Mouse (Mus musculus) CH12.LX (cell line): ENCODE results near the gene Hnrnpll. TPM values are rescaled to one million over a fixed set of nuclear protein-coding genes. Genes with fewer than 3 reads are reported as not detected.

ENCODE experiments used
- DNase-seq: peaks from one replicate; pipeline ENCODE4 v3.0.0-alpha.2; 2013; ENCODE audit errors: extremely low read depth
- H3K27ac ChIP-seq: 2 replicates; pipeline ENCODE4 v1.5.1; 2012; ENCODE audit warnings: low read depth, mild to moderate bottlenecking, control low read depth, moderate library complexity; ENCODE audit not compliant: insufficient read depth
- H3K27me3 ChIP-seq: replicated peaks from 2 replicates; pipeline ENCODE3; 2012; ENCODE audit warnings: inconsistent platforms
- H3K36me3 ChIP-seq, 2 experiments: replicated peaks in 1 of 2; 2 replicates each; pipeline versions ENCODE3 to v1.6.1; 2012; ENCODE audit warnings: inconsistent platforms in 1 of 2, low read length in 1 of 2, mild to moderate bottlenecking in 1 of 2, mixed read lengths in 1 of 2, moderate library complexity in 1 of 2; ENCODE audit not compliant: control insufficient read depth in 1 of 2, insufficient read depth in 1 of 2
- H3K4me1 ChIP-seq, 2 experiments: 2 replicates each; pipeline ENCODE4 v1.6.1; 2012; ENCODE audit warnings: inconsistent platforms in 1 of 2, moderate library complexity in 1 of 2; ENCODE audit not compliant: insufficient read depth in 2 of 2, control insufficient read depth in 1 of 2
- H3K4me2 ChIP-seq: 2 replicates; pipeline ENCODE4 v1.6.1; 2012; ENCODE audit warnings: low read depth, mild to moderate bottlenecking, control low read depth; ENCODE audit not compliant: poor library complexity, insufficient read depth, severe bottlenecking
- H3K4me3 ChIP-seq, 3 experiments: fragments of 150-350 bp in 1 of 3; sonication (generic) in 1 of 3; replicated peaks in 1 of 3; 2 replicates each; pipeline versions ENCODE3 to v1.5.1; 2011 to 2012; ENCODE audit warnings: low read depth in 2 of 3, low read length in 2 of 3, mild to moderate bottlenecking in 2 of 3, moderate library complexity in 2 of 3, control low read depth in 1 of 3, improper control_type of control experiment in 1 of 3, inconsistent platforms in 1 of 3, mixed read lengths in 1 of 3; ENCODE audit not compliant: poor library complexity in 1 of 3
- H3K79me2 ChIP-seq: replicated peaks from 2 replicates; pipeline ENCODE4 v1.6.1; 2012; ENCODE audit warnings: mild to moderate bottlenecking, moderate library complexity; ENCODE audit not compliant: control insufficient read depth, poor library complexity, insufficient read depth, severe bottlenecking; ENCODE audit errors: extremely low read depth
- H3K9ac ChIP-seq: 2 replicates; pipeline ENCODE4 v1.6.1; 2012; ENCODE audit warnings: low read depth, mild to moderate bottlenecking, control low read depth, moderate library complexity; ENCODE audit not compliant: insufficient read depth
- H3K9me3 ChIP-seq: replicated peaks from 2 replicates; pipeline ENCODE3; 2012; ENCODE audit warnings: low read length, inconsistent platforms, mixed read lengths
- BHLHE40 ChIP-seq: IDR thresholded peaks from 2 replicates; pipeline ENCODE4 v1.6.1; 2011; ENCODE audit warnings: mild to moderate bottlenecking, low read depth, low read length, improper control_type of control experiment
- CHD1 ChIP-seq: IDR thresholded peaks from 2 replicates; pipeline ENCODE4 v1.6.1; 2012; ENCODE audit warnings: low read depth, low read length, improper control_type of control experiment, inconsistent platforms
- E2F4 ChIP-seq: IDR thresholded peaks from 2 replicates; pipeline ENCODE4 v1.6.1; 2011; ENCODE audit warnings: low read depth, low read length, improper control_type of control experiment; ENCODE audit not compliant: insufficient replicate concordance
- ELF1 ChIP-seq: IDR thresholded peaks from 2 replicates; pipeline ENCODE4 v1.6.1; 2014; ENCODE audit warnings: low read depth, mild to moderate bottlenecking, inconsistent platforms, low read length, improper control_type of control experiment
- EP300 ChIP-seq: IDR thresholded peaks from 2 replicates; pipeline ENCODE4 v1.6.1; 2011; ENCODE audit warnings: low read length, improper control_type of control experiment
- ETS1 ChIP-seq: conservative IDR thresholded peaks from 2 replicates; pipeline ENCODE4 v1.6.1; 2012; ENCODE audit warnings: low read depth, mild to moderate bottlenecking, inconsistent platforms, low read length, improper control_type of control experiment, moderate library complexity
- GABPA ChIP-seq: IDR thresholded peaks from 2 replicates; pipeline ENCODE4 v1.6.1; 2012; ENCODE audit warnings: low read depth, low read length, improper control_type of control experiment, inconsistent platforms; ENCODE audit not compliant: insufficient replicate concordance
- HCFC1 ChIP-seq: IDR thresholded peaks from 2 replicates; pipeline ENCODE4 v1.6.1; 2012; ENCODE audit warnings: low read depth, mild to moderate bottlenecking, inconsistent platforms, low read length, improper control_type of control experiment
- JUND ChIP-seq: conservative IDR thresholded peaks from 2 replicates; pipeline ENCODE4 v1.6.1; 2011; ENCODE audit warnings: low read depth, low read length, improper control_type of control experiment
- MAFK ChIP-seq: IDR thresholded peaks from 2 replicates; pipeline ENCODE4 v1.6.1; 2011; ENCODE audit warnings: low read length, improper control_type of control experiment; ENCODE audit not compliant: insufficient replicate concordance
- MEF2A ChIP-seq: IDR thresholded peaks from 2 replicates; pipeline ENCODE4 v1.6.1; 2014; ENCODE audit warnings: low read depth, mild to moderate bottlenecking, inconsistent platforms, low read length, improper control_type of control experiment, borderline replicate concordance
- MYC ChIP-seq: IDR thresholded peaks from 2 replicates; pipeline ENCODE4 v1.6.1; 2011; ENCODE audit warnings: low read depth, mild to moderate bottlenecking, improper control_type of control experiment, low read length
- NRF1 ChIP-seq: IDR thresholded peaks from 2 replicates; pipeline ENCODE4 v1.6.1; 2014; ENCODE audit warnings: low read depth, mild to moderate bottlenecking, inconsistent platforms, low read length, improper control_type of control experiment, moderate library complexity
- POLR2A ChIP-seq: IDR thresholded peaks from 2 replicates; pipeline ENCODE4 v1.6.1; 2011; ENCODE audit warnings: low read depth, mild to moderate bottlenecking, improper control_type of control experiment, low read length
- RCOR1 ChIP-seq: conservative IDR thresholded peaks from 2 replicates; pipeline ENCODE4 v1.6.1; 2012; ENCODE audit warnings: low read depth, mild to moderate bottlenecking, inconsistent platforms, low read length, improper control_type of control experiment
- SMC3 ChIP-seq: IDR thresholded peaks from 2 replicates; pipeline ENCODE4 v1.6.1; 2011; ENCODE audit warnings: low read depth, low read length, improper control_type of control experiment
- UBTF ChIP-seq: IDR thresholded peaks from 2 replicates; pipeline ENCODE4 v1.6.1; 2012; ENCODE audit warnings: low read depth, mild to moderate bottlenecking, inconsistent platforms, low read length, improper control_type of control experiment, moderate library complexity
- USF1 ChIP-seq: IDR thresholded peaks from 2 replicates; pipeline ENCODE4 v1.6.1; 2014; ENCODE audit warnings: low read depth, mild to moderate bottlenecking, inconsistent platforms, low read length, improper control_type of control experiment
- USF2 ChIP-seq: conservative IDR thresholded peaks from 2 replicates; pipeline ENCODE4 v1.6.1; 2011; ENCODE audit warnings: low read depth, low read length, improper control_type of control experiment
- ZC3H11A ChIP-seq: IDR thresholded peaks from 2 replicates; pipeline ENCODE4 v1.6.1; 2012; ENCODE audit warnings: low read depth, mild to moderate bottlenecking, inconsistent platforms, low read length, improper control_type of control experiment
- dilution Hi-C: fragments of 300-500 bp; cut with MboI; formaldehyde crosslinking; loops from 2 replicates; pipeline ENCODE4 v1.14.3; 2020; ENCODE audit warnings: low sequenced_read_pairs; ENCODE audit not compliant: extremely low pct_unique_long_range_greater_than_20kb, extremely low pct_ligation_motif_present
- in situ Hi-C: fragments of 300-500 bp; cut with MboI; formaldehyde crosslinking; loops from 3 replicates; pipeline ENCODE4 v1.14.3; 2019; ENCODE audit warnings: low sequenced_read_pairs, low pct_ligation_motif_present, low pct_unique_long_range_greater_than_20kb, mixed read lengths
- polyA plus RNA-seq: library from polyadenylated mRNA; unstranded; fragments of >175 nt; gene quantifications from 2 replicates; pipeline ENCODE4 v1.2.1, GENCODE M21; 2012; ENCODE audit warnings: low read depth; ENCODE audit not compliant: insufficient read length
- total RNA-seq, 2 experiments: library from RNA; depleted of rRNA; stranded (reverse); fragments of 300-350 nt in 1 of 2; fragments of >200 nt in 1 of 2; gene quantifications; 2 replicates each; pipeline ENCODE4 v1.2.3; 2012 to 2014

Gene Hnrnpll
- total and polyA plus RNA-seq, 3 experiments, result 14.4 to 24.1 (median 22.3) TPM

GRCm38 (mm10) chr17:80084424-80084823 is 22.3 kb upstream of the Hnrnpll start:
- in situ Hi-C loops (no loop called here), dilution Hi-C loops (no loop called here)
- Histone ChIP-seq H3K36me3 (no peaks in the 10 kb centered on the region), H3K27me3 (peaks cover 50% of the 10 kb centered on the region), H3K79me2 (no peaks in the 10 kb centered on the region), H3K4me3 (no peak overlapping the region), H3K4me2 (no peak overlapping the region), H3K27ac (no peak overlapping the region), H3K9me3 (peaks cover 11% of the 10 kb centered on the region), H3K9ac (no peak overlapping the region), H3K4me1 (no peaks in the 10 kb centered on the region)
- TF ChIP-seq RCOR1 (no peak), ELF1 (no peak), NRF1 (no peak), E2F4 (no peak), HCFC1 (no peak), MEF2A (no peak), USF1 (no peak)
- DNase-seq, result no peak

DNA sequence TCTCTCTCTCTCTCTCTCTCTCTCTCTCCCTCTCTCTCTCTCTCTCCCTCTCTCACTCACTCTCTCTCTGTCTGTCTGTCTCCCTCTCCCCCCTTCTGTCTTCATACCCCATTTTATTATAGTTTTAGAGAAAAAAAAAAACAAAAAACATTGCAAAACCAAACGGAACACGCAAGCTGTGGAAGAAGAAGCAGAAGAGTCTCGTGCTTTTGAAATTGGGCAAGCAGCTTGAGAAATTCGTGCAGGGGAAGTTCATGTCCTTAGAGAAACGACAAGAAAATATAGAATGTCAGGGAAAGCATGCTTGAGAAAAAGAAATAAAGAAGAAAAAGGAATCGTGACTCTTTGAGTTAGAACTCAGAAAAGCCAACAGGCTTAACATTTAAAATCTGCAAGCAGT is 21.1 kb upstream of the Hnrnpll start:
- H3K27ac ChIP-seq, result no peak overlapping the region
- no peak overlapping the region for H3K4me3 ChIP-seq
- H3K9me3 ChIP-seq, result peaks cover 11% of the 10 kb centered on the region
- no peaks in the 10 kb centered on the region for H3K36me3 ChIP-seq
- in situ Hi-C loops (no loop called here), dilution Hi-C loops (no loop called here)
- peaks cover 50% of the 10 kb centered on the region for H3K27me3 ChIP-seq
- no peak for TF ChIP-seq EP300
- no peak for TF ChIP-seq GABPA
- TF ChIP-seq POLR2A, result no peak
- TF ChIP-seq UBTF, result no peak
- no peak for TF ChIP-seq MYC
- no peak for TF ChIP-seq BHLHE40
- TF ChIP-seq ZC3H11A, result no peak
- no peak for TF ChIP-seq MAFK
- no peak for TF ChIP-seq ETS1
- TF ChIP-seq E2F4, result no peak
- no peak for TF ChIP-seq USF2
- no peak for TF ChIP-seq SMC3
- no peak for TF ChIP-seq CHD1
- no peak for TF ChIP-seq JUND
- no peak for TF ChIP-seq USF1
- no peaks in the 10 kb centered on the region for H3K79me2 ChIP-seq
- no peak overlapping the region for H3K9ac ChIP-seq
- H3K4me1 ChIP-seq, result no peaks in the 10 kb centered on the region
- no peak for DNase-seq
- H3K4me2 ChIP-seq, result no peak overlapping the region
